Mouse (Mus musculus): ENCODE measurements around the gene Slc12a3. TPM values are rescaled to one million over a fixed set of nuclear protein-coding genes. Genes with fewer than 3 reads are reported as not detected.

The Slc12a3 gene
- not detected in 2 replicates for polyA plus RNA-seq (2016; fragmentation: Nextera tagmentation; extraction: Ambion mirVana)

DNA sequence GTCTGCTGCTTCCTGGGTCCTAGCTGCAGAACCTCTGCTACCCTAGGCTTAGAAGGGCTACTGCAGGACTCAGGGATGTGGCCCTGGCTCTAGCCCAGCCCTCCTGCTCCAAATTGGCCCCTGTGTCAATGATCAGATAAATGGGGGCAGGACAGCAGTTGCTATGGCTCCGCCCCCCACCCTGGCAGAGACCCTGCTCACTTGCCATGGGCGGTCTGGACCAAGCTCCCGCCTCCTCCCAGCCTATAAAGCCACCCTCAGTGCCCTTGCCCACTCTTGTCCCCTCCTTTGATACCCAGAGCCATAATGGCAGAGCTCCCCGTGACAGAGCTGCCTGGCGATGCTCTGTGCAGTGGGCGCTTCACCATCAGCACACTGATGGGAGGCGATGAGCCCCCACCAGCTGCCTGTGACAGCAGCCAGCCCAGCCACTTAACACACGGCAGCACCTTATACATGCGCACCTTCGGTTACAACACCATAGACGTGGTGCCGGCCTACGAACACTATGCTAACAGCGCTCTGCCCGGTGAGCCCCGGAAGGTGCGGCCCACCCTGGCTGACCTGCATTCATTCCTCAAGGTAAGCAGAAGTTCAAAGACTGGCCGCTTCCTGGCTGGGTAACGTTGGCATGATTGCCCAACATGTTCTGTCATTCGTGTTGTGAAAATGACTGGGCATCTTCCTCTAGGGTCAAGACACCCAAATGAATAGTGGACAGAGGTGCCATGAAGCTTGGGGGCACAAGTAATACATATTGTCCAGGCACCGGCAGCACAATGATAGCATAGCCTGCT, at the start of gene Slc12a3:
TSS of gene Slc12a3 (plus strand) at position 270 of the 797 bp plus-strand sequence.
- no peak within 1 kb of the TSS for H3K4me3 ChIP-seq
- peaks cover 8% of the 10 kb centered on the region; the same call in 1 of the 2 replicates for H3K4me1 ChIP-seq
- H3K36me3 ChIP-seq: no peaks in the 10 kb centered on the region
- H3K9me3 ChIP-seq (replicated peaks): no peaks in the 10 kb centered on the region
- no peak within 1 kb of the TSS for H3K27ac ChIP-seq
- H3K27me3 ChIP-seq (ENCODE audit: low read depth, poor library complexity, severe bottlenecking): no peaks in the 10 kb centered on the region
- DNase-seq (ENCODE audit: low spot score): no peak
- WGBS: 82% methylated on average over 21 of the region's 21 CpGs

- no peak overlapping the region for H3K27ac ChIP-seq
- no peaks in the 10 kb centered on the region for H3K27me3 ChIP-seq (ENCODE audit: low read depth, poor library complexity, severe bottlenecking)
- H3K4me3 ChIP-seq: no peak overlapping the region
- H3K4me1 ChIP-seq: no peaks in the 10 kb centered on the region
- no peak for DNase-seq (ENCODE audit: low spot score)
- H3K36me3 ChIP-seq: no peaks in the 10 kb centered on the region
- no peaks in the 10 kb centered on the region for H3K9me3 ChIP-seq (replicated peaks)
- 90% methylated on average over 5 of the region's 5 CpGs for WGBS
Observed at GRCm38 (mm10) chr8:94280001-94280613, 48.9 kb upstream of the Slc12a3 start.

GRCm38 (mm10) chr8:94282453-94282985, 46.5 kb upstream of the Slc12a3 start:
- no peak for DNase-seq (ENCODE audit: low spot score)
- H3K27ac ChIP-seq: no peak overlapping the region
- no peaks in the 10 kb centered on the region for H3K4me1 ChIP-seq
- H3K36me3 ChIP-seq: no peaks in the 10 kb centered on the region
- no peaks in the 10 kb centered on the region for H3K27me3 ChIP-seq (ENCODE audit: low read depth, poor library complexity, severe bottlenecking)
- no peak overlapping the region for H3K4me3 ChIP-seq
- WGBS: 95% methylated on average over 3 of the region's 3 CpGs
- H3K9me3 ChIP-seq (replicated peaks): no peaks in the 10 kb centered on the region

GRCm38 (mm10) chr8:94284204-94284603, 44.8 kb upstream of the Slc12a3 start:
- H3K9me3 ChIP-seq (replicated peaks): no peaks in the 10 kb centered on the region
- DNase-seq (ENCODE audit: low spot score): no peak
- no peak overlapping the region for H3K4me3 ChIP-seq
- 96% methylated on average over 7 of the region's 7 CpGs for WGBS
- no peaks in the 10 kb centered on the region for H3K27me3 ChIP-seq (ENCODE audit: low read depth, poor library complexity, severe bottlenecking)
- no peaks in the 10 kb centered on the region for H3K36me3 ChIP-seq
- H3K4me1 ChIP-seq: no peaks in the 10 kb centered on the region
- no peak overlapping the region for H3K27ac ChIP-seq

DNA sequence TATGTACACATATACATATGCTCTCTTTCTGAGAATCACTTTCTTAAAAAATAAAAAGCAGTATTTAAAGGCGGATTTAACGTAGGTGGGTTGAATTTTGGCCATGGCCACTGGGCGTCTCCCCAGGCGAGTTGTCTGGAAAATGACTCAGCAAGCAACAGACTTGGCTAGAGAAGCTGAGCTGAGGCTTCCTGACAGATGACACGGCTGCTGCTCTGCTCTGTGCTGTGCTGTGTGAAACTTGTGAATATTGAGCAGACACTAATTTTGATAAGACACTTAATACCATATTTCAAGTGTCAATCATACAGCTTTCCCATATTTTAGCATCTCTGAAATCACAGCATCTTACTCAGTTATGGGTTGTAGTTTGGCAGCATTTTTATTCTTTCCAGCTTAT, 38.4 kb upstream of the Slc12a3 start:
- Histone ChIP-seq H3K27me3 (ENCODE audit: low read depth, poor library complexity, severe bottlenecking) (no peaks in the 10 kb centered on the region), H3K4me3 (no peak overlapping the region), H3K9me3 (replicated peaks) (no peaks in the 10 kb centered on the region), H3K4me1 (no peaks in the 10 kb centered on the region), H3K27ac (no peak overlapping the region), H3K36me3 (peaks cover 22% of the 10 kb centered on the region)
- DNase-seq (ENCODE audit: low spot score): no peak
- WGBS: 88% methylated on average over 5 of the region's 5 CpGs

DNA sequence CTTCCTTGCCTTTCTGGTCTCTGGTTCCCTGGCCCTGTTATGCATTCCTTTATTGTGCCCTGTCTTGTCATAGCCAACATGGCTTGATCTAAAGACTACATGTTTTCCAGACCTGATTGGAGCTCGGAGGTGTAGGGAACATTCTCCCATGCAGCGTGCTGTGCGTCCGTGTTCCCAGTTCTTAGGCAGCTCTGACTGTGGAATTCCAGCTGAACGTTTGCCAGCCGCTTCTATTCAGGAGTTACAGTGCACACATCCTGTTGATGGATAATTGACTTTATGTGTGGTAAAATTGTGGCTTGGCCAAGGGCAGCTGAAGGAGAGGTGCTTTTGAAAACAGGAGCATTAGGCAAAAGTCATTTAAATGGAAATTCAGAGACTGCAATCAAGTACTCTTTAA, 36.9 kb upstream of the Slc12a3 start:
- no peaks in the 10 kb centered on the region for H3K27me3 ChIP-seq (ENCODE audit: low read depth, poor library complexity, severe bottlenecking)
- no peak for DNase-seq (ENCODE audit: low spot score)
- H3K4me3 ChIP-seq: no peak overlapping the region
- 90% methylated on average over 6 of the region's 6 CpGs for WGBS
- H3K4me1 ChIP-seq: no peaks in the 10 kb centered on the region
- H3K36me3 ChIP-seq: peaks cover 25% of the 10 kb centered on the region
- no peaks in the 10 kb centered on the region for H3K9me3 ChIP-seq (replicated peaks)
- no peak overlapping the region for H3K27ac ChIP-seq

GRCm38 (mm10) chr8:94292626-94293025, 36.4 kb upstream of the Slc12a3 start:
- no peak for DNase-seq (ENCODE audit: low spot score)
- Histone ChIP-seq H3K4me3 (no peak overlapping the region), H3K9me3 (replicated peaks) (no peaks in the 10 kb centered on the region), H3K4me1 (no peaks in the 10 kb centered on the region), H3K27me3 (ENCODE audit: low read depth, poor library complexity, severe bottlenecking) (no peaks in the 10 kb centered on the region), H3K27ac (no peak overlapping the region), H3K36me3 (peaks cover 29% of the 10 kb centered on the region)
- WGBS: 96% methylated on average over 8 of the region's 8 CpGs

- no peaks in the 10 kb centered on the region for H3K4me1 ChIP-seq
- no peak overlapping the region for H3K4me3 ChIP-seq
- no peaks in the 10 kb centered on the region for H3K27me3 ChIP-seq (ENCODE audit: low read depth, poor library complexity, severe bottlenecking)
- 88% methylated on average over 6 of the region's 6 CpGs for WGBS
- no peak overlapping the region for H3K27ac ChIP-seq
- H3K36me3 ChIP-seq: peaks cover 31% of the 10 kb centered on the region
- H3K9me3 ChIP-seq (replicated peaks): no peaks in the 10 kb centered on the region
- no peak for DNase-seq (ENCODE audit: low spot score)
Observed at GRCm38 (mm10) chr8:94295687-94296086, 33.3 kb upstream of the Slc12a3 start.

DNA sequence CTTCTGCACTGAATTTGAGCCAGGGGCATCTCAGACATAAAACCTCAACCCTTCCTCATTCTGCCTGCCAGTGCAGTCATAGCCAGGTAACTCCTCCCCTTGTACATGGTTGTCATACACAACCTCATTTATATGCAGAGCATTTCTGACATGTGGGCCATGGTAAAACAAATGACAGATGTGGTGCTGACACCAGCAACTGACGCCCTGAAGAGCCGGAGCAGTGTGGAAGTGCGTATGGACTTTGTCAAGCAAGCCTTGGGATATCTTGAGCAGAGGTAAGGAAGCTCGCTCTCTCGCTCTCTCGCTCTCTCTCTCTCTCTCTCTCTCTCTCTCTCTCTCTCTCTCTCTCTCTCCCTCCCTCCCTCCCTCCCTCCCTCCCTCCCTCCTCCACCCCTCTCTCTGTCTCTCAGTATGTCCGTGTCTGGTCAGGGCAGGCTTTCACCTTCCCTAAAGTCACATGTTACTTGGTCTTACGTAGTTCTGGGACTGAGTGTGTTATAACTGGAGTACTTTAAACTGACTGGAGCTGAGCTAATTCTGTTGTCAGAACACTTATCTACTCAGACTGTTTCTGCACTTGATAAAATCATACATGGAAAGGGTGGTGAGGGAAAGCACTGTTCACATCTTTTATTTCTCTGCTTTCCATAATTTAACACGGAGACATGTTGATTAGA, 32.5 kb upstream of the Slc12a3 start:
- peaks cover 39% of the 10 kb centered on the region for H3K36me3 ChIP-seq
- WGBS: 87% methylated on average over 9 of the region's 9 CpGs

DNA sequence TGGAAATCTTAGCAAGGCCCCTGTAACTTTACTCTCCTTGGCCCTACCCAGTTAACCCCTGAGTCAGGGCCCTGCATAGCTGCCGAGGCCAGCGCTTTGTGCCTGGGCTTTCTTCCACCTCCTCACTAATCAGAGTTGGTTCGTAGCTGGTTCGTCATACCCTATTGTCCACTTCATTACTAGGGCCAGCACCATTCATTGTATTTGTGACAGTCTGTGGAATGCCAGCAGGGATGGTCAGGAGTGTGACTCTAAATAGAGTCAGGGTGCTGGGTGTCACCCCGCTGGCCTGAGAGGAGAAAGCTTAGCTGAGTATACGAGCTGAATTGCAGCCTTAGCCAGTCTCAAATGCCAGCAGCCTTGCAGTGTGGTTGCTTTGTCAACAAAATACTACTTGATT, 31.9 kb upstream of the Slc12a3 start:
- H3K27ac ChIP-seq: no peak overlapping the region
- DNase-seq (ENCODE audit: low spot score): no peak
- WGBS: 86% methylated on average over 6 of the region's 6 CpGs

More for the DNA sequence above, 32.5 kb upstream of the Slc12a3 start:
- DNase-seq (ENCODE audit: low spot score): no peak
- H3K27ac ChIP-seq: no peak overlapping the region
- H3K4me3 ChIP-seq: no peak overlapping the region
- H3K9me3 ChIP-seq (replicated peaks): no peaks in the 10 kb centered on the region
- no peaks in the 10 kb centered on the region for H3K27me3 ChIP-seq (ENCODE audit: low read depth, poor library complexity, severe bottlenecking)
- H3K4me1 ChIP-seq: no peaks in the 10 kb centered on the region

GRCm38 (mm10) chr8:94300809-94301208, 28.2 kb upstream of the Slc12a3 start:
- 86% methylated on average over 4 of the region's 4 CpGs for WGBS
- H3K9me3 ChIP-seq (replicated peaks): no peaks in the 10 kb centered on the region
- H3K36me3 ChIP-seq: peaks cover 58% of the 10 kb centered on the region
- no peaks in the 10 kb centered on the region for H3K27me3 ChIP-seq (ENCODE audit: low read depth, poor library complexity, severe bottlenecking)
- no peaks in the 10 kb centered on the region for H3K4me1 ChIP-seq
- no peak overlapping the region for H3K27ac ChIP-seq
- DNase-seq (ENCODE audit: low spot score): no peak
- no peak overlapping the region for H3K4me3 ChIP-seq

More for the DNA sequence above, 31.9 kb upstream of the Slc12a3 start:
- no peaks in the 10 kb centered on the region for H3K4me1 ChIP-seq
- no peaks in the 10 kb centered on the region for H3K27me3 ChIP-seq (ENCODE audit: low read depth, poor library complexity, severe bottlenecking)
- no peaks in the 10 kb centered on the region for H3K9me3 ChIP-seq (replicated peaks)
- peaks cover 45% of the 10 kb centered on the region for H3K36me3 ChIP-seq
- no peak overlapping the region for H3K4me3 ChIP-seq

- WGBS: 99% methylated on average over 2 of the region's 2 CpGs
- no peaks in the 10 kb centered on the region for H3K27me3 ChIP-seq (ENCODE audit: low read depth, poor library complexity, severe bottlenecking)
- DNase-seq (ENCODE audit: low spot score): no peak
- no peaks in the 10 kb centered on the region for H3K4me1 ChIP-seq
- no peaks in the 10 kb centered on the region for H3K9me3 ChIP-seq (replicated peaks)
- H3K36me3 ChIP-seq: peaks cover 84% of the 10 kb centered on the region
- H3K27ac ChIP-seq: no peak overlapping the region
- no peak overlapping the region for H3K4me3 ChIP-seq
Observed at GRCm38 (mm10) chr8:94304412-94304811, 24.6 kb upstream of the Slc12a3 start.

All from limb, embryonic 10.5 days (tissue).